Mouse (Mus musculus) embryonic facial prominence, embryonic 15.5 days (tissue): ENCODE data around the gene Plcl2. TPM values are rescaled to one million over a fixed set of nuclear protein-coding genes. Genes with fewer than 3 reads are reported as not detected.
"Not testable (repeated sequence)": the region's sequence is repeated elsewhere in the genome, so short reads cannot be mapped to it uniquely, and the experiment has no call there.

Source experiments
- ATAC-seq: fragments of 200-750 bp; cut with Nextera tagmentation; 2 replicates; pipeline ENCODE4 v1.8.0; 2017; ENCODE audit warnings: low read depth, moderate TSS enrichment; ENCODE audit not compliant: insufficient number of reproducible peaks, low FRiP score, low TSS enrichment
- H3K27ac ChIP-seq: fragments of 300-500 bp; sonication (generic); replicated peaks from 2 replicates; pipeline ENCODE4 v1.5.1; 2015; ENCODE audit warnings: mild to moderate bottlenecking, inconsistent platforms
- H3K27me3 ChIP-seq: fragments of 300-500 bp; sonication (generic); 2 replicates; pipeline ENCODE4 v1.6.1; 2015; ENCODE audit warnings: inconsistent platforms
- H3K36me3 ChIP-seq: fragments of 300-500 bp; sonication (generic); 2 replicates; pipeline ENCODE4 v1.6.1; 2015; ENCODE audit warnings: mild to moderate bottlenecking, inconsistent platforms
- H3K4me1 ChIP-seq: fragments of 300-500 bp; sonication (generic); 2 replicates; pipeline ENCODE4 v1.6.1; 2015; ENCODE audit warnings: inconsistent platforms
- H3K4me2 ChIP-seq: fragments of 300-500 bp; sonication (generic); replicated peaks from 2 replicates; pipeline ENCODE4 v1.6.1; 2015; ENCODE audit warnings: mild to moderate bottlenecking, inconsistent platforms
- H3K4me3 ChIP-seq: fragments of 300-500 bp; sonication (generic); replicated peaks from 2 replicates; pipeline ENCODE4 v1.5.1; 2015; ENCODE audit warnings: mild to moderate bottlenecking, inconsistent platforms
- H3K9ac ChIP-seq: fragments of 300-500 bp; sonication (generic); 2 replicates; pipeline ENCODE4 v1.6.1; 2015; ENCODE audit warnings: inconsistent platforms
- H3K9me3 ChIP-seq: fragments of 300-500 bp; sonication (generic); replicated peaks from 2 replicates; pipeline ENCODE4 v1.6.1; 2016; ENCODE audit warnings: inconsistent platforms
- WGBS: fragments of 180-500 bp; shearing (Covaris S2); methylation state at CpG from one replicate; pipeline ENCODE4 v1.1.7; 2015; 5-methylcytosine and 5-hydroxymethylcytosine counted together
- polyA plus RNA-seq: library from polyadenylated mRNA; unstranded; fragments of >200 nt; fragmentation: Nextera tagmentation; extraction: Ambion mirVana; gene quantifications from 2 replicates; pipeline ENCODE4 v1.2.1, GENCODE M21; 2015

Plcl2 gene
- polyA plus RNA-seq, 1 experiment from 2014 or later: 4.2 TPM

DNA sequence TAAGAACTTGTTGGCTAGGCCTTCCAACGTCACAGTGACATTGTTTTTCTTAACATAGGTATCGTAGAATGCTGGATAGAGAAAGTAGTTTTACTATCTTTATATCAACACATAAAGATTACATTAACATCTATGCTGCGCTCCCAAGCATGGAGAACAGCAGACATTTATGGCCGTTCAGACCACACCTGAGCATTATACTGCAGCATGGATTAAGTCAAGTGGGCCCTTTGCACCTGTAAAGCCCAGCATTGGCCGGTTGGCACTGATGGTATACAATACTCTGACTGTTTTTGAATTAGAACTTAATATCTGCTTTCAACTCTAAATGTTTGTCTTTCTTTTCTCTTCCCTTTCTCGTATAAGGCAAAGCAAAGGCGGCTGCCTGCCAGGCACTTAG is 4.8 kb downstream of the Plcl2 start:
- Histone ChIP-seq H3K27ac (no peak overlapping the region), H3K9me3 (no peaks in the 10 kb centered on the region), H3K36me3 (no peaks in the 10 kb centered on the region), H3K4me3 (no peak overlapping the region), H3K4me1 (peaks cover 8% of the 10 kb centered on the region; the same call in 1 of the 2 replicates), H3K9ac (no peak overlapping the region), H3K4me2 (no peak overlapping the region), H3K27me3 (no peaks in the 10 kb centered on the region)
- no peak for ATAC-seq
- WGBS: 90% methylated on average over 7 of the region's 7 CpGs

DNA sequence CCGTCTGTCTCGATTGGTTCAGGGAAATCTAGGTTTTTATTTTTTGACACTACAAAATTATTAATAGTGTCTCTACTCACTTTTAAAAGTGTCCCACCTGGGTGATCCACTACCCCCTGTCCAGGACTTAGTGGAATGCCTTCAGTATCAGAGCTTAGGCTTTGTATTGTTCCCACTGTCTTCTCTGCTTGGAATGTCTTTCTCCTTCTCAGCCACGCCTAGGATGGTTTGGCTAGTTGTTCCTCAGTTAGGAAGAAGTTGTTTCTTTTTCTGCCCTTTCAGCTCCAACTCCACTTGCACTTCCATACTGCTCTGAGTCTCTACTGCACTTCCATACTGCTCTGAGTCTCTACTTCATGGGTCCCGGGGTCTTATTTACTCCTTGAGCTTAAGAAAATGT is 6.7 kb downstream of the Plcl2 start:
- H3K4me2 ChIP-seq: no peak overlapping the region
- H3K9ac ChIP-seq: no peak overlapping the region
- H3K4me3 ChIP-seq: no peak overlapping the region
- WGBS: 69% methylated on average over 4 of the region's 4 CpGs
- 0 out of 2 replicates have a peak, but pooled peaks cover under 1% of the 10 kb centered on the region for H3K4me1 ChIP-seq
- H3K27me3 ChIP-seq: no peaks in the 10 kb centered on the region
- no peak overlapping the region for H3K27ac ChIP-seq
- no peak for ATAC-seq
- no peaks in the 10 kb centered on the region for H3K36me3 ChIP-seq
- H3K9me3 ChIP-seq: no peaks in the 10 kb centered on the region

DNA sequence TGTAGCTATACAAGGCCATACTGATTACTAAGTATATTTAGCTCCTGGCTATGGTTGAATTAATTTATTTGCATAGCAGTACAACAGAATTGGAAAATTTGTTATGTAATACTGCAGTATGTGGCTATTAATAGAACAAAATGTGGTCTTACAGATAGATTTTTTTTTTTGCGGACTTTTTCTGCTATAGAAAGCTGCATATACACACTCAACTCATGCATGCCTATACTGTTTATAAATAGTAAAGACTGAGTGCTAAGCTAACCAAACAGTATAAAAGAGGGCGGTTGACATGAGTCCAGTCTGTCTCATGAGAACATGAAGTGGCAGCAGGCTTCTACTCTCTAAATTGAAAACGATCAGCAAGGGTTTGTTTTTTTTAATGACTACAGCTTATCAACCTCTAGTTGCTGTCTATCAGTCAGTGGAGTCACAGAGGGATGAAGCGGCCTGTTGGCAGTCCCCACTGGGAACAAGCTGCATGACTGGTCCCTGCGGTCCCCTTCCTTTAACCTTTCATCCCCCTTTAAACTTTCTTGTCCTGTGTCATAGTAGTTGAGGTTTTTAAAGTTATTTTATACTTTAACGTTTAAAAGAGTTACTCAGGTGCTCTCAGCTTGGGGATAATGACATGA is 8.7 kb downstream of the Plcl2 start:
- no peak overlapping the region for H3K9ac ChIP-seq

GRCm38 (mm10) chr17:50519588-50519987 is 10.4 kb downstream of the Plcl2 start:
- no peak overlapping the region for H3K4me2 ChIP-seq
- H3K9me3 ChIP-seq: no peaks in the 10 kb centered on the region
- H3K4me1 ChIP-seq: no peaks in the 10 kb centered on the region
- ATAC-seq: no peak
- no peaks in the 10 kb centered on the region for H3K27me3 ChIP-seq
- no peak overlapping the region for H3K27ac ChIP-seq
- H3K9ac ChIP-seq: no peak overlapping the region
- H3K36me3 ChIP-seq: no peaks in the 10 kb centered on the region
- 82% methylated on average over 5 of the region's 5 CpGs for WGBS
- no peak overlapping the region for H3K4me3 ChIP-seq

More for the DNA sequence above, 8.7 kb downstream of the Plcl2 start:
- no peak overlapping the region for H3K4me2 ChIP-seq
- no peaks in the 10 kb centered on the region for H3K9me3 ChIP-seq
- no peaks in the 10 kb centered on the region for H3K27me3 ChIP-seq
- no peak overlapping the region for H3K4me3 ChIP-seq
- no peaks in the 10 kb centered on the region for H3K4me1 ChIP-seq
- ATAC-seq: no peak
- WGBS: 70% methylated on average over 6 of the region's 6 CpGs
- H3K27ac ChIP-seq: no peak overlapping the region
- H3K36me3 ChIP-seq: no peaks in the 10 kb centered on the region

DNA sequence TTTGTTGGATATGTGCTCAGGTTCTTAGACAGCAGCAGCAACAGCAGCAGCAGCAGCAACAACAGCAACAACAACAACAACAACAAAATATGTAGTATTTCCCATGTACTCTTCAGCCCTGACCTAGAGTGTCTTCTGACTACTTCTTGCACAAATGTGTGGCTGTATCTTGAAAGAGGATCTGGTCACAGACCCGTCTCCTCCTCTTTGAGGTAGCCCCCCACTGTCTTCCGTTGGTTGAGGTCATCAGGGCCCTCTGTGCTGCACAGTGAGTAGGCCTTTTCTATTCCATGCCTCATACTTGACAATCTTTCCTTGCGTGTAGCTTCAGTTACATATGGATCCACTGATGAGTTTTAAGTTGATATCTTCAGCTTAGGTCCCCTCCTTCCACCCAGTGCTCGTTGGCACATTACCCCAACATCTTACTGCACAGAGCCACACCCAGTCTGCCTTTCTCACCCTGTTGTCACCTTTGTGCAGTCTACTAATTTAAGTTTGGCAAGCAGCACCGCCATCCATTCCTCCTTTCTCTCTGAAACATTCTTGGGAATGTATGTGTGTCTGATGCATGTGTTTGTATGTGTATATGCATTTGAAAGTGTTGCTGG is 13.4 kb downstream of the Plcl2 start:
- Histone ChIP-seq H3K9me3 (no peaks in the 10 kb centered on the region), H3K27me3 (no peaks in the 10 kb centered on the region), H3K4me2 (no peak overlapping the region), H3K4me3 (no peak overlapping the region), H3K36me3 (no peaks in the 10 kb centered on the region), H3K9ac (no peak overlapping the region), H3K4me1 (0 out of 2 replicates have a peak, but pooled peaks cover 4% of the 10 kb centered on the region), H3K27ac (no peak overlapping the region)
- WGBS: 82% methylated on average over 5 of the region's 5 CpGs
- ATAC-seq: no peak

DNA sequence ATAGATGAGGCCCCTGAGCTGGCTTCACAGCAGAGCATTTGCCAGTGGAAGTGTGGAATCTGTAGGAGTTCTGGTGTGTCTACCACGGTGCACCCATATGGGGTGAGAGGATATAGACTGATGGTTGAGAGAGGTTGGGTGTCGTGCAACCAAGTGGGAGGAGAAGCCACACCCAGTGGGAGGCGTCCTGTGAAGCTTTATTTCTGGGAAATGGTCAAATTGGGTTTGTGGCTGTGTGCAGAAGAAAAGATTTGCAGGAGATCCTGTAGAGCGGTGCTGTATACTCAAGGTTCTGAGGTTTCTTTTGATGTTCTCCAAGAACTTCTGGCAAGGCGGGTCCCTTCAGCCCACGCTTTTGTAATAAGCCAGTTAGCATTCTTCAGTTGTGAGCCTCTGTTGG is 15.8 kb downstream of the Plcl2 start:
- Histone ChIP-seq H3K9ac (no peak overlapping the region), H3K27me3 (no peaks in the 10 kb centered on the region), H3K4me1 (0 out of 2 replicates have a peak, but pooled peaks cover 4% of the 10 kb centered on the region), H3K9me3 (no peaks in the 10 kb centered on the region), H3K4me3 (no peak overlapping the region), H3K4me2 (no peak overlapping the region), H3K27ac (no peak overlapping the region), H3K36me3 (no peaks in the 10 kb centered on the region)
- 80% methylated on average over 6 of the region's 6 CpGs for WGBS
- ATAC-seq: no peak

GRCm38 (mm10) chr17:50525821-50526220 is 16.6 kb downstream of the Plcl2 start:
- Histone ChIP-seq H3K9me3 (no peaks in the 10 kb centered on the region), H3K9ac (no peak overlapping the region), H3K4me2 (no peak overlapping the region), H3K4me3 (no peak overlapping the region), H3K27ac (no peak overlapping the region), H3K4me1 (0 out of 2 replicates have a peak, but pooled peaks cover 4% of the 10 kb centered on the region), H3K36me3 (no peaks in the 10 kb centered on the region), H3K27me3 (no peaks in the 10 kb centered on the region)
- WGBS: 38% methylated on average over 2 of the region's 2 CpGs
- ATAC-seq: no peak

GRCm38 (mm10) chr17:50530089-50530488 is 20.9 kb downstream of the Plcl2 start:
- 88% methylated on average over 8 of the region's 8 CpGs for WGBS
- H3K9me3 ChIP-seq: no peaks in the 10 kb centered on the region
- no peak overlapping the region for H3K27ac ChIP-seq

DNA sequence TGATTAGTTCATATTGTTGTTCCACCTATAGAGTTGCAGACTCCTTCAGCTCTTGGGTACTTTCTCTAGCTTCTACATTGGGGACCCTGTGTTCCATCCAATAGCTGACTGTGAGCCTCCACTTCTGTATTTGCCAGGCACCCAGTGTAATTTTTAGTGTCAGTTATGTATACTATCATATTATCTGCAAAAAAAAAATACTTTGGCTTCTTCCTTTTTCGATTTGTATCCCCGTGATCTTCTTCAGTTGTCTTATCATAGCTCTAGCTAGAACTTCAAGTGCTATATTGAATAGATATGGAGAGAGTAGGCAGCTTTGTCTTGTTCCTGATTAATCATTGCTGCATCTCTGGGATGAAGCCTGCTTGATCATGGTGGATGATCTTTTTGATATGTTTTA is 25.7 kb downstream of the Plcl2 start:
- not testable (repeated sequence) for H3K9ac ChIP-seq, H3K4me1 ChIP-seq, H3K9me3 ChIP-seq, H3K4me2 ChIP-seq, H3K27me3 ChIP-seq, H3K36me3 ChIP-seq, H3K4me3 ChIP-seq, ATAC-seq, H3K27ac ChIP-seq
- WGBS: 90% methylated on average over 2 of the region's 2 CpGs

More at GRCm38 (mm10) chr17:50530089-50530488, 20.9 kb downstream of the Plcl2 start:
- no peaks in the 10 kb centered on the region for H3K27me3 ChIP-seq
- no peak overlapping the region for H3K4me2 ChIP-seq
- H3K4me3 ChIP-seq: no peak overlapping the region
- H3K9ac ChIP-seq: no peak overlapping the region
- 0 out of 2 replicates have a peak, but pooled peaks cover 4% of the 10 kb centered on the region for H3K4me1 ChIP-seq
- no peak for ATAC-seq
- no peaks in the 10 kb centered on the region for H3K36me3 ChIP-seq

GRCm38 (mm10) chr17:50536409-50537194 is 27.4 kb downstream of the Plcl2 start:
- Histone ChIP-seq H3K27me3 (no peaks in the 10 kb centered on the region), H3K27ac (no peak overlapping the region), H3K4me2 (no peak overlapping the region), H3K9ac (no peak overlapping the region), H3K4me3 (no peak overlapping the region), H3K4me1 (no peaks in the 10 kb centered on the region), H3K9me3 (no peaks in the 10 kb centered on the region), H3K36me3 (no peaks in the 10 kb centered on the region)
- 92% methylated on average over 4 of the region's 4 CpGs for WGBS
- no peak for ATAC-seq

DNA sequence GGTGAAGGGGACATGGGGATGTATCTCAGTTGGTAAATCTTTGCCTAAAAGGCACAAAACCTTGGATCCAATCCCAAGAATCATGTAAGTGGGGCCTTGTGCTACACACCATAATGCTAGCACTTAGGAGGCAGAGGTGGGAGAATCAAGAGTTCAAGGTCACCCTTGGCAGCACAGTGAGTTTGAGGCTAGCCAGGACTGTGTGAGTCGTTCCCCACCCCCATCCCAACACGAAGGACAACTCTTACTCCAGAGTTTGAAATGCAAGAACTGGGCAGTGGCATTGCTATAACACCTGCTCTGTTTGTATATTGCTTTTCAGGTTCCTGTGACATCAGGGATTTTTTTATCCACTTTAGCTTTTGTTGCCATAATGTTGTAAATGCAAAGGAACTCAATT is 28.6 kb downstream of the Plcl2 start:
- Histone ChIP-seq H3K36me3 (peaks cover 3% of the 10 kb centered on the region; the same call in 1 of the 2 replicates), H3K4me1 (no peaks in the 10 kb centered on the region), H3K27ac (no peak overlapping the region), H3K4me3 (no peak overlapping the region), H3K27me3 (no peaks in the 10 kb centered on the region), H3K9ac (no peak overlapping the region), H3K4me2 (no peak overlapping the region), H3K9me3 (0 out of 2 replicates have a peak, but pooled peaks cover 4% of the 10 kb centered on the region)
- ATAC-seq: no peak
- 93% methylated on average over 2 of the region's 2 CpGs for WGBS
